Mouse (Mus musculus) liver, postnatal 0 days (tissue): ENCODE measurements around the gene Mctp1.

Experiments
- CTCF ChIP-seq: sonication (generic); IDR thresholded peaks from 2 replicates; pipeline ENCODE4 v1.5.1; 2016; ENCODE audit warnings: antibody characterized with exemption, low read depth
- EP300 ChIP-seq: IDR thresholded peaks from 2 replicates; pipeline ENCODE4 v1.6.1; 2016; ENCODE audit warnings: antibody characterized with exemption, low read depth, mild to moderate bottlenecking

- TF ChIP-seq CTCF = no peak
- TF ChIP-seq EP300 = no peak
These were observed 512.1 kb downstream of the Mctp1 start for GRCm38 (mm10) chr13:76896457-76896790.
